Mouse (Mus musculus): ENCODE measurements around the gene Kcns1. TPM values are rescaled to one million over a fixed set of nuclear protein-coding genes. Genes with fewer than 3 reads are reported as not detected.

The Kcns1 gene
- total RNA-seq (2023), result not detected

DNA sequence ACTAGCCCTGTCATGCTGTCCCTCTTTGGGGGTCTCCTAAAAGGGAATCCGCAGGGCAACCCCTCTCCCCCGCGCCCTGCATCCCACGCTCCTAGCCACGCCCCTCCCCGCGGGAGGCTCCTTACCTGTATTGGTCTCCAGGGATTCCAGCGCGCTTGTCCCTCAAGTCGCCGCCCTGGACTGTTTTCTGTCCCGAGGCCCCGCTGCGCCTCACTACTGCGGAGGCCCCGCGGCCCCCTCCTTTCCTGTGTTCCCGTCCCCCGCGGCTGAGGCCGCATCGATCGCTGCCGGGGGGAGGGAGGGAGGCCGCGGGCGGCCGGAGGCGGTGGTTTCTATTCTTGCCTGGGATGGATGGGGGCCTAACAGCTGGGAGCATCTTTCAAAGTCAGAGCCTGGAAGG, at the start of gene Kcns1:
TSS of gene Kcns1 (minus strand) at position 212 of the 400 bp plus-strand sequence.

GRCm38 (mm10) chr2:164199626-164200327, 28.9 kb upstream of the Kcns1 start, which contains the start of gene Wfdc15a:
Gene Wfdc15a, minus strand, starts transcription at chr2:164200130.

DNA sequence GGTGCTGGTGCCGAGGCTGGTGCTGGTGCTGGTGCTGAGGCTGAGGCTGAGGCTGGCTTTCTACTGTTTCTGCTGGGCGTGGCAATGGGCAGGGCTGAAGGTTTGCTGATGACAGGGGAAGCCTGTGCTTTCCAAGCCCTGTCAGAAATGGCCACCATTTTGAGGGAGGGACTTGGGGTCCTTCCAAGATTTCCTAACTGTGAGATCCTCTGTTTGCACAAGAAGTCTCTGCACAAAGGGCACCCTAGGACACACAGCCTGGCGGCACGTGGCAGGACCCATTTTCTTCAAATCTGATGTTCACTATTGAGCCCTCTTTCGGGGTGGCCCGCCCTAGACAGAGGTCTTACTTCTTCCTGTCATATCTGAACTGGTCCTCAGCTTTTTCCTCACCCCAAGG, 19.7 kb upstream of the Kcns1 start, which contains the start of gene Wfdc12:
TSS of gene Wfdc12 (minus strand) at position 33 of the 400 bp plus-strand sequence.

GRCm38 (mm10) chr2:164182692-164183255, 11.9 kb upstream of the Kcns1 start, which contains the start of gene Wfdc5:
Gene Wfdc5, minus strand, starts transcription at chr2:164182742.

Other genes with a start within 250 kb of the Kcns1 start
- gene Ywhab, start 176.2 kb downstream of the Kcns1 start, total RNA-seq (2023), result 100 to 1,000 TPM; 147 to 148 TPM
- 10 to 100 TPM; 12.4 to 15.4 TPM for gene Pabpc1l, start 145.7 kb downstream of the Kcns1 start, total RNA-seq (2023)
- gene Stk4, start 100.8 kb downstream of the Kcns1 start, total RNA-seq (2023), result 100 to 1,000 TPM; 149 to 157 TPM
- 10 to 100 TPM; 40.4 to 47.2 TPM for gene Tomm34, start 99.9 kb downstream of the Kcns1 start, total RNA-seq (2023)
- gene Wfdc5, start 11.6 kb upstream of the Kcns1 start, total RNA-seq (2023), result not detected
- not detected for gene Wfdc12, start 19.5 kb upstream of the Kcns1 start, total RNA-seq (2023)
- gene Wfdc15a, start 29.0 kb upstream of the Kcns1 start, total RNA-seq (2023), result not detected
- not detected for gene Wfdc15b, start 50.5 kb upstream of the Kcns1 start, total RNA-seq (2023)
- gene Svs2, start 67.4 kb upstream of the Kcns1 start, total RNA-seq (2023), result not detected
- not detected for gene Svs3b, start 85.5 kb upstream of the Kcns1 start, total RNA-seq (2023)
- not detected for gene Svs4, start 107.3 kb upstream of the Kcns1 start, total RNA-seq (2023)
- gene Svs3a, start 118.2 kb upstream of the Kcns1 start, total RNA-seq (2023), result not detected
- not detected for gene Svs6, start 145.6 kb upstream of the Kcns1 start, total RNA-seq (2023)
- gene Svs5, start 161.6 kb upstream of the Kcns1 start, total RNA-seq (2023), result not detected
- 100 to 1,000 TPM; 492 to 509 TPM for gene Slpi, start 218.0 kb upstream of the Kcns1 start, total RNA-seq (2023)
- gene Rbpjl, start 232.0 kb upstream of the Kcns1 start, total RNA-seq (2023), result not detected
- not detected for gene Matn4, start 234.0 kb upstream of the Kcns1 start, total RNA-seq (2023)